Mouse (Mus musculus): Measurements from ENCODE around the gene Shroom3. TPM values are rescaled to one million over a fixed set of nuclear protein-coding genes. Genes with fewer than 3 reads are reported as not detected.
A peak's percentile ranks its signal among the peaks of the same experiment; 100 is the strongest.

Shroom3 gene
- total and polyA plus RNA-seq, 3 experiments: not detected

DNA sequence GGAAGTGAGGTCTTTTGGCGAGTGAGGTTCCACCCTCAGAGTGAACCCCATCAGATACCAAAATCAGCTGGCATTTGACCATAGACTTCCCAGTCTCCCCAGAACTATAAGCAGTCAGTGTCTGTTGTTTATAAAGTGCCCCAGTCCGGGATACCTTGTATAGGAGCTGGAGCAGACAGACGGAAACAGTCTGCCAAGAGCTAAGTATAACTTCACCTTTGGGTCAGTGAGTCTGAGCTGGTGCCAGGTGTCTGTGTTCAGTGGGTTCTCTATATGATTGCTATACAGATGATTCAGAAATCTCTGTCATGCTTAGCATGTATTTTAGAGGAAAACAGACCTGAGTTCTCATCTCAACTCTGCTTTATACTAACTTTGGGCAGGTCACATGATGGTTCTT, 308.9 kb downstream of the Shroom3 start:
- H3K9ac ChIP-seq (ENCODE audit: control insufficient read depth, low read depth, low read length, poor library complexity, severe bottlenecking): no peak overlapping the region
- peaks cover 0 to 1% of the 10 kb centered on the region in 2 experiments; a peak in 1 of 4 replicates for H3K27me3 ChIP-seq (ENCODE audit: control insufficient read depth in 1 of 2, insufficient read depth in 2 of 2, low read length in 2 of 2)
- TF ChIP-seq MYC (IDR thresholded peaks at IDR 0.05; ENCODE audit: low read depth, low read length) (no peak), ETS1 (IDR thresholded peaks at IDR 0.05; ENCODE audit: low read depth, low read length) (no peak), USF2 (IDR thresholded peaks at IDR 0.05; ENCODE audit: borderline replicate concordance in 1 of 2, insufficient read depth in 1 of 2, low read depth in 1 of 2, low read length in 2 of 2) (no peak), ZC3H11A (IDR thresholded peaks at IDR 0.05; ENCODE audit: low read depth, low read length) (no peak), BHLHE40 (IDR thresholded peaks at IDR 0.05; ENCODE audit: borderline replicate concordance, low read depth, low read length) (no peak), POLR2AphosphoS5 (IDR thresholded peaks at IDR 0.05; ENCODE audit: borderline replicate concordance, low read depth, low read length) (no peak), ZMIZ1 (IDR thresholded peaks at IDR 0.05; ENCODE audit: low read depth, low read length) (no peak), ELF1 (IDR thresholded peaks at IDR 0.05; ENCODE audit: low read depth, low read length) (no peak), UBTF (IDR thresholded peaks at IDR 0.05; ENCODE audit: borderline replicate concordance, insufficient read depth, low read depth, low read length) (no peak), GABPA (IDR thresholded peaks at IDR 0.05; ENCODE audit: low read depth, low read length) (no peak)
- H3K9me3 ChIP-seq (replicated peaks; ENCODE audit: insufficient read depth, low read length): no peaks in the 10 kb centered on the region
- no peak overlapping the region for H3K27ac ChIP-seq (ENCODE audit: control insufficient read depth, low read depth, low read length)
- no peak overlapping the region for H3K4me3 ChIP-seq (ENCODE audit: control insufficient read depth in 1 of 2, insufficient read depth in 1 of 2, low read depth in 2 of 2, low read length in 2 of 2)
- DNase-seq (ENCODE audit: low read depth, low spot score): no peak
- peaks cover 0 to 2% of the 10 kb centered on the region in 2 experiments; a peak in 1 of 4 replicates for H3K36me3 ChIP-seq (ENCODE audit: control insufficient read depth in 1 of 2, insufficient read depth in 2 of 2, low read length in 2 of 2)
- H3K79me2 ChIP-seq (ENCODE audit: control insufficient read depth, insufficient read depth, low read length, poor library complexity): no peaks in the 10 kb centered on the region
- H3K4me1 ChIP-seq (ENCODE audit: control insufficient read depth in 1 of 2, insufficient read depth in 2 of 2, low read length in 2 of 2): peaks cover 0 to 5% of the 10 kb centered on the region in 2 experiments; a peak in 1 of 4 replicates

GRCm38 (mm10) chr5:92994309-92994708, 311.1 kb downstream of the Shroom3 start:
- H3K27me3 ChIP-seq (ENCODE audit: control insufficient read depth in 1 of 2, insufficient read depth in 2 of 2, low read length in 2 of 2): peaks cover 0 to 1% of the 10 kb centered on the region in 2 experiments; a peak in 1 of 4 replicates
- H3K79me2 ChIP-seq (ENCODE audit: control insufficient read depth, insufficient read depth, low read length, poor library complexity): no peaks in the 10 kb centered on the region
- peak overlapping the region; percentile 6 to 18; a peak in 3 of 4 replicates for H3K4me3 ChIP-seq (ENCODE audit: control insufficient read depth in 1 of 2, insufficient read depth in 1 of 2, low read depth in 2 of 2, low read length in 2 of 2)
- DNase-seq (ENCODE audit: low read depth, low spot score): peak; percentile 64
- H3K9me3 ChIP-seq (replicated peaks; ENCODE audit: insufficient read depth, low read length): no peaks in the 10 kb centered on the region
- peaks cover 0 to 2% of the 10 kb centered on the region in 2 experiments; a peak in 1 of 4 replicates for H3K36me3 ChIP-seq (ENCODE audit: control insufficient read depth in 1 of 2, insufficient read depth in 2 of 2, low read length in 2 of 2)
- TF ChIP-seq POLR2AphosphoS5 (IDR thresholded peaks at IDR 0.05; ENCODE audit: borderline replicate concordance, low read depth, low read length): no peak
- TF ChIP-seq MAZ (IDR thresholded peaks at IDR 0.05; ENCODE audit: low read depth, low read length): no peak
- 0 out of 2 replicates have a peak, but pooled peaks have one; percentile 5 for TF ChIP-seq TAL1 (IDR thresholded peaks at IDR 0.05; ENCODE audit: low read length)
- TF ChIP-seq TBP (IDR thresholded peaks at IDR 0.05; ENCODE audit: low read depth, low read length): peak; percentile 95
- peak; percentile 35; the same call in 1 of the 2 replicates for TF ChIP-seq GATA1 (IDR thresholded peaks at IDR 0.05; ENCODE audit: low read depth, low read length)
- no peak for TF ChIP-seq POLR2AphosphoS2 (IDR thresholded peaks at IDR 0.05; ENCODE audit: low read length)
- TF ChIP-seq RAD21 (IDR thresholded peaks at IDR 0.05; ENCODE audit: low read depth, low read length): no peak
- no peak for TF ChIP-seq POLR2A (IDR thresholded peaks at IDR 0.05; ENCODE audit: control insufficient read depth in 1 of 2, insufficient read depth in 1 of 2, low read depth in 1 of 2, low read length in 2 of 2, poor library complexity in 1 of 2)
- TF ChIP-seq ELF1 (IDR thresholded peaks at IDR 0.05; ENCODE audit: low read depth, low read length): no peak
- TF ChIP-seq ETS1 (IDR thresholded peaks at IDR 0.05; ENCODE audit: low read depth, low read length): no peak
- no peak overlapping the region for H3K9ac ChIP-seq (ENCODE audit: control insufficient read depth, low read depth, low read length, poor library complexity, severe bottlenecking)
- H3K27ac ChIP-seq (ENCODE audit: control insufficient read depth, low read depth, low read length): no peak overlapping the region
- peaks cover 0 to 5% of the 10 kb centered on the region in 2 experiments; a peak in 1 of 4 replicates for H3K4me1 ChIP-seq (ENCODE audit: control insufficient read depth in 1 of 2, insufficient read depth in 2 of 2, low read length in 2 of 2)
